Mouse (Mus musculus) stomach, postnatal 0 days (tissue): Measurements from ENCODE around the gene Csrp2. TPM values are rescaled to one million over a fixed set of nuclear protein-coding genes. Genes with fewer than 3 reads are reported as not detected.

Source experiments
- ATAC-seq: fragments of 200-750 bp; cut with Nextera tagmentation; 2 replicates; pipeline ENCODE4 v1.8.0; 2017; ENCODE audit not compliant: low FRiP score, low TSS enrichment
- DNase-seq: peaks from one replicate; pipeline ENCODE4 v3.0.0-alpha.2; 2016; ENCODE audit warnings: low spot score
- H3K27ac ChIP-seq: fragments of 300-500 bp; sonication (generic); replicated peaks from 2 replicates; pipeline ENCODE4 v1.5.1; 2014; ENCODE audit warnings: mild to moderate bottlenecking, control low read depth
- H3K27me3 ChIP-seq: fragments of 300-500 bp; sonication (generic); 2 replicates; pipeline ENCODE4 v1.6.1; 2014; ENCODE audit warnings: low read length; ENCODE audit not compliant: control insufficient read depth, insufficient read depth
- H3K36me3 ChIP-seq: fragments of 300-500 bp; sonication (generic); 2 replicates; pipeline ENCODE4 v1.6.1; 2014; ENCODE audit warnings: low read length, mixed read lengths; ENCODE audit not compliant: control insufficient read depth, insufficient read depth
- H3K4me1 ChIP-seq: fragments of 300-500 bp; sonication (generic); replicated peaks from 2 replicates; pipeline ENCODE4 v1.6.1; 2014; ENCODE audit warnings: antibody characterized with exemption; ENCODE audit not compliant: control insufficient read depth, insufficient read depth
- H3K4me2 ChIP-seq: fragments of 300-500 bp; sonication (generic); replicated peaks from 2 replicates; pipeline ENCODE4 v1.6.1; 2014; ENCODE audit warnings: low read depth, mild to moderate bottlenecking, control low read depth, moderate library complexity
- H3K4me3 ChIP-seq: fragments of 300-500 bp; sonication (generic); 2 replicates; pipeline ENCODE4 v1.5.1; 2014; ENCODE audit warnings: low read depth, low read length, control low read depth
- H3K9ac ChIP-seq: fragments of 300-500 bp; sonication (generic); 2 replicates; pipeline ENCODE4 v1.6.1; 2014; ENCODE audit warnings: mild to moderate bottlenecking, low read length, control low read depth, mixed read lengths
- H3K9me3 ChIP-seq: fragments of 300-500 bp; sonication (generic); 2 replicates; pipeline ENCODE4 v1.6.1; 2016; ENCODE audit warnings: low read length; ENCODE audit not compliant: control insufficient read depth
- CTCF ChIP-seq: IDR thresholded peaks from 2 replicates; pipeline ENCODE4 v1.5.1; 2016; ENCODE audit warnings: antibody characterized with exemption, low read depth, mild to moderate bottlenecking, moderate library complexity
- EP300 ChIP-seq: optimal IDR thresholded peaks from 2 replicates; pipeline ENCODE3; 2016; ENCODE audit warnings: antibody characterized with exemption
- WGBS: fragments of 180-500 bp; shearing (Covaris S2); extraction: QIAGEN DNeasy Blood & Tissue Kit; methylation state at CpG from one replicate; pipeline ENCODE4 v1.1.7; 2014; 5-methylcytosine and 5-hydroxymethylcytosine counted together
- polyA plus RNA-seq: library from polyadenylated mRNA; unstranded; fragments of >200 nt; fragmentation: Nextera tagmentation; extraction: Ambion mirVana; gene quantifications from 2 replicates; pipeline ENCODE4 v1.2.1, GENCODE M21; 2015

Gene Csrp2
- polyA plus RNA-seq, 1 experiment from 2014 or later: 191 TPM

GRCm38 (mm10) chr10:110940740-110941398 lies 21.3 kb downstream of the Csrp2 start:
- WGBS: 80% methylated on average over 13 of the region's 13 CpGs
- H3K36me3 ChIP-seq: peaks cover 7% of the 10 kb centered on the region; the same call in 1 of the 2 replicates
- H3K27ac ChIP-seq: no peak overlapping the region
- H3K9ac ChIP-seq: no peak overlapping the region
- H3K4me1 ChIP-seq: no peaks in the 10 kb centered on the region
- H3K27me3 ChIP-seq: no peaks in the 10 kb centered on the region
- DNase-seq: no peak
- no peak overlapping the region for H3K4me2 ChIP-seq
- peak; percentile 36; the same call in 1 of the 2 replicates for TF ChIP-seq CTCF
- TF ChIP-seq EP300: no peak
- no peak overlapping the region for H3K4me3 ChIP-seq
- H3K9me3 ChIP-seq: no peaks in the 10 kb centered on the region
- ATAC-seq: no peak

DNA sequence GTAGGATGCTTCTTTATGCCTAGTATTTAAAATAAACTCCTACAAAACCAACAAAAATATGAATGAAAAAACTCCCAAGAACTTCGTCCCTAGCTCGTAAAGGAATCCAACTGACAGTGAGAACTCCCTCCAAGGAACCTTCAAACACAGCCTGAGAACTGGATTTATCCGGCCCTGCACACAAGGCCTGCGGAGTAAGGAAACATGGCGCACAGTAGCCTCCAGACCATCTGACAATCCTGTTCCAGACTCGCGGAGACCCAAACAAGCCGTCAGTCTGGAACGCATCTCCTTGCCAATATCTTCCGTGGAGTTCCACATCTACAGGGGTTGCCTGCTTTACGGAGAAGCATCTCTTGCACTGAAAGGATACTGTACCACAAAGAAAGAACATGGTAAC lies 22.4 kb downstream of the Csrp2 start:
- no peak overlapping the region for H3K9ac ChIP-seq

GRCm38 (mm10) chr10:110942806-110943205 lies 23.2 kb downstream of the Csrp2 start:
- no peaks in the 10 kb centered on the region for H3K4me1 ChIP-seq
- no peaks in the 10 kb centered on the region for H3K9me3 ChIP-seq
- 78% methylated on average over 9 of the region's 9 CpGs for WGBS
- ATAC-seq (no peak), DNase-seq (no peak)
- no peak overlapping the region for H3K4me2 ChIP-seq
- no peak for TF ChIP-seq EP300
- TF ChIP-seq CTCF: no peak
- H3K9ac ChIP-seq: no peak overlapping the region
- H3K4me3 ChIP-seq: no peak overlapping the region
- H3K36me3 ChIP-seq: peaks cover 5% of the 10 kb centered on the region
- H3K27me3 ChIP-seq: no peaks in the 10 kb centered on the region
- H3K27ac ChIP-seq: no peak overlapping the region

More for the DNA sequence above, 22.4 kb downstream of the Csrp2 start:
- WGBS: 88% methylated on average over 11 of the region's 11 CpGs
- Histone ChIP-seq H3K27ac (no peak overlapping the region), H3K27me3 (no peaks in the 10 kb centered on the region), H3K36me3 (peaks cover 5% of the 10 kb centered on the region), H3K4me2 (no peak overlapping the region), H3K4me3 (no peak overlapping the region), H3K4me1 (no peaks in the 10 kb centered on the region), H3K9me3 (no peaks in the 10 kb centered on the region)
- ATAC-seq (no peak), DNase-seq (no peak)
- TF ChIP-seq EP300 (no peak), CTCF (no peak)

DNA sequence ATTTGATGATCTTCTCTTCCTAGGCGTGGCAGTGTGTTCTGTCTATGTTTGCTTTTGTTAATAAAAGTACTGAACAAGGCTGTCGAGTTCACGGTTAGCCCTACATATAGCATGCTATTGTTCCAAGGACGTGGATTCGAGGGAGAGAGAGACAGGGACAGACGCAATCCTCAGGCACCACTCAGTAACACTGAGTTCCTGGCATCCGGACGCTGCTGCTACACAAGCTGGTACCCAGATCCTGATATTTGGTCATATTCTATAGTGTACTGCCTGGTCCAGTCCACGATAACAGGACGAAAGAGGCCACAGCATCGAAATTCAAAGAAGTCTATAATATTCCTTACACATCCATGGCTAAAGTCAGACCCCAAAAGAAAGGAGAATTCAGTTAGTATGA lies 24.6 kb downstream of the Csrp2 start:
- Histone ChIP-seq H3K36me3 (peaks cover 4% of the 10 kb centered on the region), H3K4me1 (no peaks in the 10 kb centered on the region), H3K27me3 (no peaks in the 10 kb centered on the region), H3K9ac (no peak overlapping the region), H3K4me2 (no peak overlapping the region), H3K27ac (no peak overlapping the region), H3K4me3 (no peak overlapping the region), H3K9me3 (no peaks in the 10 kb centered on the region)
- WGBS: 87% methylated on average over 11 of the region's 11 CpGs
- TF ChIP-seq EP300 (no peak), CTCF (no peak)
- no peak for ATAC-seq
- DNase-seq: no peak

DNA sequence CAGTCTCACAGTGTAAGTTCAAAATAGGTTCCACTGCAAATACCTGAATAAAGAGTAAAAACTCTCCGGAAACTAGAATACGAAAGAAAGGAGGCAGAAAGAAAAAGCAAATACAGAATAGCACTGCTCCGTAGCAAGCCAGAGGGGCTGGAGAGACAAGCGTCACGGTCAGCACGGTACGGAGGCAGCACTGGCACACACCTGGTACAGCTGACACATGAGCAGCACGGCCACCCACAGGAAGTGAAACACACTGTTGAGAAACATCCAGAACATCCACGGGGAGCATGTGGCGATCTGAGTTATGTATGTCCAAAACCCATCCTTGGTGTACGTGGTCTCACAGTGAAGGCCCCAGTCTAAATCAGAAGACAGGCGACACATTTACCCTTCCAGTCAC lies 26.4 kb downstream of the Csrp2 start:
- ATAC-seq (no peak), DNase-seq (no peak)
- TF ChIP-seq EP300 (no peak), CTCF (no peak)
- 84% methylated on average over 12 of the region's 12 CpGs for WGBS
- H3K9ac ChIP-seq: no peak overlapping the region
- no peaks in the 10 kb centered on the region for H3K27me3 ChIP-seq
- H3K36me3 ChIP-seq: peaks cover 3% of the 10 kb centered on the region; the same call in 1 of the 2 replicates
- no peak overlapping the region for H3K4me3 ChIP-seq
- H3K4me1 ChIP-seq: no peaks in the 10 kb centered on the region
- no peak overlapping the region for H3K4me2 ChIP-seq
- no peak overlapping the region for H3K27ac ChIP-seq
- H3K9me3 ChIP-seq: no peaks in the 10 kb centered on the region

GRCm38 (mm10) chr10:110947574-110947973 lies 28.0 kb downstream of the Csrp2 start:
- DNase-seq (no peak), ATAC-seq (no peak)
- TF ChIP-seq CTCF: no peak
- TF ChIP-seq EP300: no peak
- H3K27ac ChIP-seq: no peak overlapping the region
- H3K9me3 ChIP-seq: no peaks in the 10 kb centered on the region
- no peaks in the 10 kb centered on the region; the same call in 1 of the 2 replicates for H3K36me3 ChIP-seq
- H3K4me3 ChIP-seq: no peak overlapping the region
- H3K4me2 ChIP-seq: no peak overlapping the region
- no peak overlapping the region for H3K9ac ChIP-seq
- WGBS: 73% methylated on average over 4 of the region's 4 CpGs
- H3K27me3 ChIP-seq: no peaks in the 10 kb centered on the region
- H3K4me1 ChIP-seq: no peaks in the 10 kb centered on the region
